Mouse (Mus musculus): ENCODE measurements around the gene Tmem217. TPM values are rescaled to one million over a fixed set of nuclear protein-coding genes. Genes with fewer than 3 reads are reported as not detected.

The Tmem217 gene
- polyA plus RNA-seq, 1 experiment: not detected

- Histone ChIP-seq H3K27me3 (ENCODE audit: control insufficient read depth, insufficient read depth, low read length, poor library complexity, severe bottlenecking) (no peaks in the 10 kb centered on the region), H3K4me1 (ENCODE audit: control insufficient read depth, insufficient read depth, low read length) (no peaks in the 10 kb centered on the region), H3K9me3 (replicated peaks; ENCODE audit: control insufficient read depth, insufficient read depth, low read length, poor library complexity, severe bottlenecking) (no peaks in the 10 kb centered on the region), H3K36me3 (ENCODE audit: control insufficient read depth, insufficient read depth, low read length, poor library complexity, severe bottlenecking) (no peaks in the 10 kb centered on the region), H3K9ac (ENCODE audit: low read depth, poor library complexity, severe bottlenecking) (no peak overlapping the region), H3K27ac (ENCODE audit: insufficient read depth, low read length) (no peak overlapping the region), H3K4me3 (ENCODE audit: low read depth, low read length) (no peak overlapping the region)
- TF ChIP-seq POLR2A (IDR thresholded peaks at IDR 0.05; ENCODE audit: insufficient read depth, low read length) (no peak), CTCF (IDR thresholded peaks at IDR 0.05; ENCODE audit: low read depth, low read length) (no peak), EP300 (IDR thresholded peaks at IDR 0.05; ENCODE audit: insufficient read depth, low read depth, low read length) (no peak)
Measured at GRCm38 (mm10) chr17:29589221-29589898, 37.2 kb upstream of the Tmem217 start.

- H3K4me1 ChIP-seq (ENCODE audit: control insufficient read depth, insufficient read depth, low read length): no peaks in the 10 kb centered on the region
- H3K27ac ChIP-seq (ENCODE audit: insufficient read depth, low read length): no peak overlapping the region
- H3K9ac ChIP-seq (ENCODE audit: low read depth, poor library complexity, severe bottlenecking): no peak overlapping the region
- 0 out of 2 replicates have a peak, but pooled peaks cover 2% of the 10 kb centered on the region for H3K36me3 ChIP-seq (ENCODE audit: control insufficient read depth, insufficient read depth, low read length, poor library complexity, severe bottlenecking)
- H3K27me3 ChIP-seq (ENCODE audit: control insufficient read depth, insufficient read depth, low read length, poor library complexity, severe bottlenecking): no peaks in the 10 kb centered on the region
- H3K9me3 ChIP-seq (replicated peaks; ENCODE audit: control insufficient read depth, insufficient read depth, low read length, poor library complexity, severe bottlenecking): no peaks in the 10 kb centered on the region
- no peak for TF ChIP-seq EP300 (IDR thresholded peaks at IDR 0.05; ENCODE audit: insufficient read depth, low read depth, low read length)
- no peak for TF ChIP-seq CTCF (IDR thresholded peaks at IDR 0.05; ENCODE audit: low read depth, low read length)
- no peak for TF ChIP-seq POLR2A (IDR thresholded peaks at IDR 0.05; ENCODE audit: insufficient read depth, low read length)
- H3K4me3 ChIP-seq (ENCODE audit: low read depth, low read length): no peak overlapping the region
Measured at GRCm38 (mm10) chr17:29586921-29587320, 34.7 kb upstream of the Tmem217 start.

GRCm38 (mm10) chr17:29585446-29585845 lies 33.3 kb upstream of the Tmem217 start:
- TF ChIP-seq CTCF (IDR thresholded peaks at IDR 0.05; ENCODE audit: low read depth, low read length) (no peak), EP300 (IDR thresholded peaks at IDR 0.05; ENCODE audit: insufficient read depth, low read depth, low read length) (no peak), POLR2A (IDR thresholded peaks at IDR 0.05; ENCODE audit: insufficient read depth, low read length) (no peak)
- Histone ChIP-seq H3K9ac (ENCODE audit: low read depth, poor library complexity, severe bottlenecking) (no peak overlapping the region), H3K27ac (ENCODE audit: insufficient read depth, low read length) (no peak overlapping the region), H3K4me1 (ENCODE audit: control insufficient read depth, insufficient read depth, low read length) (no peaks in the 10 kb centered on the region), H3K9me3 (replicated peaks; ENCODE audit: control insufficient read depth, insufficient read depth, low read length, poor library complexity, severe bottlenecking) (no peaks in the 10 kb centered on the region), H3K36me3 (ENCODE audit: control insufficient read depth, insufficient read depth, low read length, poor library complexity, severe bottlenecking) (0 out of 2 replicates have a peak, but pooled peaks cover 2% of the 10 kb centered on the region), H3K4me3 (ENCODE audit: low read depth, low read length) (no peak overlapping the region), H3K27me3 (ENCODE audit: control insufficient read depth, insufficient read depth, low read length, poor library complexity, severe bottlenecking) (no peaks in the 10 kb centered on the region)

- Histone ChIP-seq H3K36me3 (ENCODE audit: control insufficient read depth, insufficient read depth, low read length, poor library complexity, severe bottlenecking) (0 out of 2 replicates have a peak, but pooled peaks cover 2% of the 10 kb centered on the region), H3K27ac (ENCODE audit: insufficient read depth, low read length) (no peak overlapping the region), H3K9me3 (replicated peaks; ENCODE audit: control insufficient read depth, insufficient read depth, low read length, poor library complexity, severe bottlenecking) (no peaks in the 10 kb centered on the region), H3K4me3 (ENCODE audit: low read depth, low read length) (no peak overlapping the region), H3K9ac (ENCODE audit: low read depth, poor library complexity, severe bottlenecking) (no peak overlapping the region), H3K4me1 (ENCODE audit: control insufficient read depth, insufficient read depth, low read length) (no peaks in the 10 kb centered on the region), H3K27me3 (ENCODE audit: control insufficient read depth, insufficient read depth, low read length, poor library complexity, severe bottlenecking) (no peaks in the 10 kb centered on the region)
- TF ChIP-seq EP300 (IDR thresholded peaks at IDR 0.05; ENCODE audit: insufficient read depth, low read depth, low read length) (no peak), POLR2A (IDR thresholded peaks at IDR 0.05; ENCODE audit: insufficient read depth, low read length) (no peak), CTCF (IDR thresholded peaks at IDR 0.05; ENCODE audit: low read depth, low read length) (no peak)
Measured at GRCm38 (mm10) chr17:29584737-29585136, 32.6 kb upstream of the Tmem217 start.

- no peak overlapping the region for H3K9ac ChIP-seq (ENCODE audit: low read depth, poor library complexity, severe bottlenecking)
- H3K4me1 ChIP-seq (ENCODE audit: control insufficient read depth, insufficient read depth, low read length): no peaks in the 10 kb centered on the region
- H3K36me3 ChIP-seq (ENCODE audit: control insufficient read depth, insufficient read depth, low read length, poor library complexity, severe bottlenecking): 0 out of 2 replicates have a peak, but pooled peaks cover 2% of the 10 kb centered on the region
- no peak overlapping the region for H3K4me3 ChIP-seq (ENCODE audit: low read depth, low read length)
- no peak for TF ChIP-seq POLR2A (IDR thresholded peaks at IDR 0.05; ENCODE audit: insufficient read depth, low read length)
- TF ChIP-seq EP300 (IDR thresholded peaks at IDR 0.05; ENCODE audit: insufficient read depth, low read depth, low read length): no peak
- TF ChIP-seq CTCF (IDR thresholded peaks at IDR 0.05; ENCODE audit: low read depth, low read length): no peak
- H3K27me3 ChIP-seq (ENCODE audit: control insufficient read depth, insufficient read depth, low read length, poor library complexity, severe bottlenecking): no peaks in the 10 kb centered on the region
- H3K9me3 ChIP-seq (replicated peaks; ENCODE audit: control insufficient read depth, insufficient read depth, low read length, poor library complexity, severe bottlenecking): no peaks in the 10 kb centered on the region
- no peak overlapping the region for H3K27ac ChIP-seq (ENCODE audit: insufficient read depth, low read length)
Measured at GRCm38 (mm10) chr17:29584306-29584705, 32.1 kb upstream of the Tmem217 start.

- H3K9me3 ChIP-seq (replicated peaks; ENCODE audit: control insufficient read depth, insufficient read depth, low read length, poor library complexity, severe bottlenecking): no peaks in the 10 kb centered on the region
- no peaks in the 10 kb centered on the region for H3K27me3 ChIP-seq (ENCODE audit: control insufficient read depth, insufficient read depth, low read length, poor library complexity, severe bottlenecking)
- H3K4me1 ChIP-seq (ENCODE audit: control insufficient read depth, insufficient read depth, low read length): no peaks in the 10 kb centered on the region
- no peak overlapping the region for H3K27ac ChIP-seq (ENCODE audit: insufficient read depth, low read length)
- peaks cover 5% of the 10 kb centered on the region; the same call in 1 of the 2 replicates for H3K36me3 ChIP-seq (ENCODE audit: control insufficient read depth, insufficient read depth, low read length, poor library complexity, severe bottlenecking)
- H3K4me3 ChIP-seq (ENCODE audit: low read depth, low read length): no peak overlapping the region
- no peak overlapping the region for H3K9ac ChIP-seq (ENCODE audit: low read depth, poor library complexity, severe bottlenecking)
- TF ChIP-seq POLR2A (IDR thresholded peaks at IDR 0.05; ENCODE audit: insufficient read depth, low read length) (no peak), EP300 (IDR thresholded peaks at IDR 0.05; ENCODE audit: insufficient read depth, low read depth, low read length) (no peak), CTCF (IDR thresholded peaks at IDR 0.05; ENCODE audit: low read depth, low read length) (no peak)
Measured at GRCm38 (mm10) chr17:29583569-29583968, 31.4 kb upstream of the Tmem217 start.

Data from ES-Bruce4 (cell line).